Mouse (Mus musculus) midbrain, embryonic 11.5 days (tissue): ENCODE results near the gene Olfr49. TPM values are rescaled to one million over a fixed set of nuclear protein-coding genes. Genes with fewer than 3 reads are reported as not detected.
"Not testable (repeated sequence)": the region's sequence is repeated elsewhere in the genome, so short reads cannot be mapped to it uniquely, and the experiment has no call there.

Experiments used
- ATAC-seq: fragments of 200-750 bp; cut with Nextera tagmentation; 2 replicates; pipeline ENCODE4 v1.8.0; 2017; ENCODE audit warnings: moderate TSS enrichment, moderate library complexity; ENCODE audit not compliant: low FRiP score
- DNase-seq: peaks from one replicate; pipeline ENCODE4 v3.0.0; 2015; ENCODE audit warnings: low spot score; ENCODE audit errors: missing footprints
- H3K27ac ChIP-seq: fragments of 300-500 bp; sonication (generic); 2 replicates; pipeline ENCODE4 v1.5.1; 2014; ENCODE audit warnings: low read depth, low read length
- H3K27me3 ChIP-seq: fragments of 300-500 bp; sonication (generic); 2 replicates; pipeline ENCODE4 v1.6.1; 2014; ENCODE audit warnings: mild to moderate bottlenecking, low read length, moderate library complexity, mixed read lengths; ENCODE audit not compliant: control insufficient read depth, insufficient read depth
- H3K36me3 ChIP-seq: fragments of 300-500 bp; sonication (generic); 2 replicates; pipeline ENCODE4 v1.6.1; 2014; ENCODE audit warnings: mild to moderate bottlenecking, low read length, moderate library complexity, mixed read lengths; ENCODE audit not compliant: control insufficient read depth, insufficient read depth
- H3K4me1 ChIP-seq: fragments of 300-500 bp; sonication (generic); 2 replicates; pipeline ENCODE4 v1.6.1; 2014; ENCODE audit warnings: low read length; ENCODE audit not compliant: control insufficient read depth, insufficient read depth
- H3K4me2 ChIP-seq: fragments of 300-500 bp; sonication (generic); 2 replicates; pipeline ENCODE4 v1.6.1; 2014; ENCODE audit warnings: mild to moderate bottlenecking, moderate library complexity
- H3K4me3 ChIP-seq: fragments of 300-500 bp; sonication (generic); 2 replicates; pipeline ENCODE4 v1.5.1; 2014; ENCODE audit warnings: low read depth, low read length
- H3K9ac ChIP-seq: fragments of 300-500 bp; sonication (generic); 2 replicates; pipeline ENCODE4 v1.6.1; 2014; ENCODE audit warnings: low read length
- H3K9me3 ChIP-seq: fragments of 300-500 bp; sonication (generic); 2 replicates; pipeline ENCODE4 v1.6.1; 2016; ENCODE audit warnings: low read length; ENCODE audit not compliant: control insufficient read depth
- WGBS: fragments of 180-500 bp; shearing (Covaris S2); extraction: QIAGEN DNeasy Blood & Tissue Kit; methylation state at CpG from one replicate; pipeline ENCODE4 v1.1.7; 2014; 5-methylcytosine and 5-hydroxymethylcytosine counted together
- polyA plus RNA-seq: library from polyadenylated mRNA; unstranded; fragments of >200 nt; fragmentation: Nextera tagmentation; extraction: Ambion mirVana; gene quantifications from 2 replicates; pipeline ENCODE4 v1.2.1, GENCODE M21; 2014

The Olfr49 gene
- polyA plus RNA-seq, 1 experiment from 2014 or later, result not detected

DNA sequence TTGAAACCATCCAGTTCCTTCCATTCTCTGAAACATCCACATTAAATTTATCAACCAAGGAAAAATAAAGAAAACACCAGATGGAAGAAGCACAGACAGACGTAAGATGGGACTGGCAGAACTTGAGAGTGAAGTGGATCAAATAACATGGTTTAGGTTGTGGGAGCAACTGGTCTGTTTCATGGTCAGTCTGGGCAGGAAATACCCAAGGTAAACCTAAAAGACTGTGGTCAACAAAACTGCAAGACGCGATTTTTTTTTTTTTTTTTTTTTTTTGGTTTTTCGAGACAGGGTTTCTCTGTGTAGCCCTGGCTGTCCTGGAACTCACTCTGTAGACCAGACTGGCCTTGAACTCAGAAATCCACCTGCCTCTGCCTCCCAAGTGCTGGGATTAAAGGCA lies 54.9 kb downstream of the Olfr49 start:
- H3K27ac ChIP-seq, DNase-seq, H3K4me3 ChIP-seq, H3K27me3 ChIP-seq, H3K4me2 ChIP-seq, H3K36me3 ChIP-seq, ATAC-seq, H3K9ac ChIP-seq, H3K9me3 ChIP-seq: not testable (repeated sequence)
- WGBS, result 85% methylated on average over 3 of the region's 4 CpGs
- H3K4me1 ChIP-seq, result peaks cover 20% of the 10 kb centered on the region

DNA sequence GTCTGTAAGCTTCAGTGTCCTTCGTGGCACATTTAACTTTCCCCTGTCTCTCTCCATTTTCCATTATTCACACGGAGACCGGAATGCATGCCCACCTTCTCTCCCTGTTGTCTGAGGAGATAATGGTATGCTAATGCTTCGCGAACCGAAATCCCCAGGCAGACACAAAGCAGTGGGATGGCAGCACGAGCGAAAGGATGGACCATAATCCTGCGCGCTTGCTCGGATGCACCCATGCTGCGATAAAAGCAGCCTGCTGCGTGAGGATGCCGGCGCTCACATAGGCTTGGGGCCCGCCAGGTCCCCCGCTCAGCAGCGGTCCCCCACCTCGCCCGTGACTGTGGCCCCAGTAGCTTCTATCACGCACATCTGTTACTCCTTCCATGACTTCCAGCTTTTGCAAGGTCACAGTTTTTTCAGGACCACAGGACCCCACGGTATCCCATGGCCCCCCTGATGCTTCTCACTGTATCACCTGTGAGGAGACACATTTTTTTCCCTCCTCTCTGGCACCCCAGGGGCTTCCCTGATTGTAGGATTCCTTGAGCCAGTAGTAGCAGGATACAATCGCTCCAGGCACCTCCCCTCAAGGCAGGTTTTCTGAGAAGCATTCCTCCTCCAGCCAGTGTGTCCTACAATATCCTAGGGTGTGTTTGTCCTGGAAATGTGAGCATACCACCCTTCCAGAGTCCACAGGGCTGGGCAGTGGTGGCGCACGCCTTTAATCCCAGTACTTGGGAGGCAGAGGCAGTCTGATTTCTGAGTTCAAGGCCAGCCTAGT lies 55.6 kb downstream of the Olfr49 start:
- peak; percentile 91 for DNase-seq
- Histone ChIP-seq H3K9me3 (no peaks in the 10 kb centered on the region), H3K27ac (peak overlapping the region; percentile 25; the same call in 1 of the 2 replicates), H3K27me3 (no peaks in the 10 kb centered on the region), H3K36me3 (no peaks in the 10 kb centered on the region), H3K4me3 (peak overlapping the region; percentile 30), H3K4me2 (peak overlapping the region; percentile 59), H3K4me1 (peaks cover 18% of the 10 kb centered on the region), H3K9ac (peak overlapping the region; percentile 69)
- 3% methylated on average over 25 of the region's 25 CpGs for WGBS
- peak; percentile 52 for ATAC-seq

DNA sequence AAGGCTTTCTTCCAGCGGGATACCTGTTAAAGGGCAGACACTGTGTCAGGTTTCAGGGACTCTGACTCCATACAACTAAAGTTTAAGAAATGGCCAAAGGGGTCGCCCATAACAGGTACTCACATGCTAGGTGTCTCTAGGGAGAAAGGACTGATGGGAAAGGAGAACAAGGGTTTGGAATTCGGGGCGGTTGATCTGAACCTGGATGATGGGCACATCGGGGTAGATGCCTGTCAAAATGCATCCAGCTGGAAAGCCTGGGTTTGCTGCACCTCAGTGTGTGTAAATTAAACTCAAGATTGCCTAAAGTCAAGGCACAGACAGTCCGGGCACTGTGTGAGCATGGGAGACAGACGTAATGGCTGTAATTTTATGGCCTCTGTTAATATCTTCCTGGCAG lies 56.2 kb downstream of the Olfr49 start:
- H3K4me1 ChIP-seq, result peaks cover 18% of the 10 kb centered on the region
- H3K27ac ChIP-seq, result peak overlapping the region; percentile 25
- H3K36me3 ChIP-seq, result no peaks in the 10 kb centered on the region
- DNase-seq (no peak), ATAC-seq (peak; percentile 23)
- no peaks in the 10 kb centered on the region for H3K27me3 ChIP-seq
- peak overlapping the region; percentile 69; the same call in 1 of the 2 replicates for H3K9ac ChIP-seq
- H3K4me3 ChIP-seq, result peak overlapping the region; percentile 30; the same call in 1 of the 2 replicates
- H3K4me2 ChIP-seq, result peak overlapping the region; percentile 59
- 7% methylated on average over 7 of the region's 7 CpGs for WGBS
- H3K9me3 ChIP-seq, result no peaks in the 10 kb centered on the region

Other genes with a start within 250 kb of the Olfr49 start
- 229 and 237 TPM in 2 replicates for gene Dad1, start 30.8 kb downstream of the Olfr49 start, polyA plus RNA-seq
- gene Abhd4, start 30.8 kb downstream of the Olfr49 start, polyA plus RNA-seq, result 38.3 and 38.4 TPM in 2 replicates
- gene Oxa1l, start 75.9 kb upstream of the Olfr49 start, polyA plus RNA-seq, result 44.2 and 45.9 TPM in 2 replicates
- gene Slc7a7, start 132.8 kb upstream of the Olfr49 start, polyA plus RNA-seq, result 4.3 and 4.7 TPM in 2 replicates
- 238 and 253 TPM in 2 replicates for gene Mrpl52, start 142.0 kb upstream of the Olfr49 start, polyA plus RNA-seq
- 57.4 and 57.5 TPM in 2 replicates for gene Mmp14, start 146.7 kb upstream of the Olfr49 start, polyA plus RNA-seq
- gene Lrp10, start 179.2 kb upstream of the Olfr49 start, polyA plus RNA-seq, result 15.8 and 19.5 TPM in 2 replicates
- gene Rem2, start 191.2 kb upstream of the Olfr49 start, polyA plus RNA-seq, result 33.6 and 34.4 TPM in 2 replicates
- gene Prmt5, start 232.6 kb upstream of the Olfr49 start, polyA plus RNA-seq, result 137 and 139 TPM in 2 replicates